Mouse (Mus musculus) megakaryocyte, embryonic 14.5 days (primary cell): ENCODE data around the gene Dok7.

Source experiments
- FLI1 ChIP-seq: IDR thresholded peaks from 2 replicates; pipeline ENCODE4 v1.6.1; 2012; ENCODE audit warnings: low read length, inconsistent platforms, mixed read lengths
- GATA1 ChIP-seq: IDR thresholded peaks from 3 replicates; pipeline ENCODE4 v1.6.1; 2012; ENCODE audit warnings: mixed read lengths, low read length, inconsistent platforms, borderline replicate concordance

- TF ChIP-seq GATA1 (no peak), FLI1 (no peak)
These were observed 42.5 kb upstream of the Dok7 start for GRCm38 (mm10) chr5:35014036-35014435.
